Mouse (Mus musculus) hindbrain, embryonic 11.5 days (tissue): ENCODE data around the gene Cox4i2. TPM values are rescaled to one million over a fixed set of nuclear protein-coding genes. Genes with fewer than 3 reads are reported as not detected.

Experiments used
- ATAC-seq: fragments of 200-750 bp; cut with Nextera tagmentation; 2 replicates; pipeline ENCODE4 v1.8.0; 2017; ENCODE audit warnings: mild to moderate bottlenecking, moderate TSS enrichment, moderate library complexity; ENCODE audit not compliant: low FRiP score
- DNase-seq: peaks from one replicate; pipeline ENCODE4 v3.0.0-alpha.2; 2015; ENCODE audit warnings: low spot score
- H3K27ac ChIP-seq: fragments of 300-500 bp; sonication (generic); 2 replicates; pipeline ENCODE4 v1.5.1; 2014; ENCODE audit warnings: mild to moderate bottlenecking, low read depth, low read length
- H3K27me3 ChIP-seq: fragments of 300-500 bp; sonication (generic); 2 replicates; pipeline ENCODE4 v1.6.1; 2014; ENCODE audit warnings: mild to moderate bottlenecking, low read length, moderate library complexity, mixed read lengths; ENCODE audit not compliant: control insufficient read depth, insufficient read depth
- H3K36me3 ChIP-seq: fragments of 300-500 bp; sonication (generic); 2 replicates; pipeline ENCODE4 v1.6.1; 2014; ENCODE audit warnings: mild to moderate bottlenecking, low read length, moderate library complexity, mixed read lengths; ENCODE audit not compliant: control insufficient read depth, insufficient read depth
- H3K4me1 ChIP-seq: fragments of 300-500 bp; sonication (generic); replicated peaks from 2 replicates; pipeline ENCODE4 v1.6.1; 2014; ENCODE audit warnings: low read length, mixed read lengths; ENCODE audit not compliant: control insufficient read depth, insufficient read depth
- H3K4me2 ChIP-seq: fragments of 300-500 bp; sonication (generic); replicated peaks from 2 replicates; pipeline ENCODE4 v1.6.1; 2014; ENCODE audit warnings: mild to moderate bottlenecking, low read depth, low read length
- H3K4me3 ChIP-seq: fragments of 300-500 bp; sonication (generic); 2 replicates; pipeline ENCODE4 v1.5.1; 2014; ENCODE audit warnings: low read depth, low read length
- H3K9ac ChIP-seq: fragments of 300-500 bp; sonication (generic); 2 replicates; pipeline ENCODE4 v1.6.1; 2014; ENCODE audit warnings: low read depth, low read length
- H3K9me3 ChIP-seq: fragments of 300-500 bp; sonication (generic); 2 replicates; pipeline ENCODE4 v1.6.1; 2016; ENCODE audit warnings: low read length; ENCODE audit not compliant: control insufficient read depth
- WGBS: fragments of 180-500 bp; shearing (Covaris S2); extraction: QIAGEN DNeasy Blood & Tissue Kit; methylation state at CpG from one replicate; pipeline ENCODE4 v1.1.7; 2014; 5-methylcytosine and 5-hydroxymethylcytosine counted together
- polyA plus RNA-seq: library from polyadenylated mRNA; unstranded; fragments of >200 nt; fragmentation: Nextera tagmentation; extraction: Ambion mirVana; gene quantifications from 2 replicates; pipeline ENCODE4 v1.2.1, GENCODE M21; 2014

The Cox4i2 gene
- polyA plus RNA-seq, 1 experiment from 2014 or later: 4.4 TPM

GRCm38 (mm10) chr2:152804408-152805110 is 50.6 kb downstream of the Cox4i2 start:
- peak; percentile 51; the same call in 1 of the 2 replicates for ATAC-seq
- Histone ChIP-seq H3K4me2 (no peak overlapping the region), H3K27me3 (no peaks in the 10 kb centered on the region), H3K36me3 (no peaks in the 10 kb centered on the region), H3K4me3 (no peak overlapping the region), H3K9me3 (no peaks in the 10 kb centered on the region), H3K4me1 (peaks cover 3% of the 10 kb centered on the region; the same call in 1 of the 2 replicates), H3K9ac (no peak overlapping the region), H3K27ac (no peak overlapping the region; the same call in 1 of the 2 replicates)
- DNase-seq: peak; percentile 38
- 15% methylated on average over 6 of the region's 6 CpGs for WGBS

- WGBS: 48% methylated on average over 5 of the region's 5 CpGs
- Histone ChIP-seq H3K4me2 (no peak overlapping the region), H3K9ac (no peak overlapping the region), H3K27ac (no peak overlapping the region), H3K4me3 (no peak overlapping the region), H3K27me3 (no peaks in the 10 kb centered on the region), H3K9me3 (no peaks in the 10 kb centered on the region), H3K4me1 (peaks cover 3% of the 10 kb centered on the region; the same call in 1 of the 2 replicates), H3K36me3 (no peaks in the 10 kb centered on the region)
- no peak for ATAC-seq
- DNase-seq: no peak
Measured at GRCm38 (mm10) chr2:152805111-152805490, 51.1 kb downstream of the Cox4i2 start.

DNA sequence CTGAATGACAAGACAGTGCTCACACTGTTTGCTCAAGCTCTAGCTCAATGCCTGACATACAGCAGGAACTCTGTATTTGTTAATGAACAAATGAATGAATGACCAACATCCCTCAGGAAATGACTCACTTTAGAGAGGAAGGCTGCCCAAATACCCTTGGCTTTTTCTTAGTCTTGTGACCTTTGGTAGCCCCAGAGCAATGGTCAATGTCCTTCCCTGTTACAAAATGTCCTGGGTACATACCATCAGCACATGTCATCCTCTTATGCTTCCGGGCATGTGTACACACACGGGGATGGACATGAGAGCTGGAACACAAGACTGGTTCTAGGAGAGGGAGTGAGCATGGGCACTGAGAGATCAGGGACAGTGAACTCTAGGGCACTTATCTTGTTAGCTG is 52.1 kb downstream of the Cox4i2 start:
- no peaks in the 10 kb centered on the region for H3K36me3 ChIP-seq
- H3K27ac ChIP-seq: no peak overlapping the region
- H3K4me3 ChIP-seq: no peak overlapping the region
- H3K9ac ChIP-seq: no peak overlapping the region
- H3K4me1 ChIP-seq: peaks cover 3% of the 10 kb centered on the region; the same call in 1 of the 2 replicates
- ATAC-seq (no peak), DNase-seq (no peak)
- WGBS: 85% methylated on average over 2 of the region's 2 CpGs
- H3K27me3 ChIP-seq: no peaks in the 10 kb centered on the region
- no peaks in the 10 kb centered on the region for H3K9me3 ChIP-seq
- H3K4me2 ChIP-seq: no peak overlapping the region

DNA sequence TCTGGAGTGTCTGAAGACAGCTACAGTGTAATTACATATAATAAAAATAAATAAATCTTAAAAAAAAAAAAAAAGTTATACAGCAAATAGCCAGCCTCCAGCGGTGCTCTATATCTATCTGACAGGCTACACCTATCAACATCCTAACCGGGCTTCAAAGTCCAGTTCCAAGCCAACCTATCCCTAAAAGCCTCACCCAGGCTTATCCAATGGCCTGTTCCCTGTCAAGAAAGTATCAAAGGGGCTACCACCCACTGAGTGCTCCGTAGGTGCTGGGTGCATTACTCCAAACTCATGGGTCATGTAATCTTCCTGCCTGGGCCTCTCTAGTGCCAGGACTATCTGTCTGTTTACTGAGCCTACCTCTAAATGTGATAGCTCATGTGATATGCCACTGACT is 54.2 kb downstream of the Cox4i2 start:
- no peak for ATAC-seq
- Histone ChIP-seq H3K9me3 (no peaks in the 10 kb centered on the region), H3K36me3 (no peaks in the 10 kb centered on the region), H3K4me2 (no peak overlapping the region), H3K4me3 (no peak overlapping the region), H3K27ac (no peak overlapping the region), H3K4me1 (peaks cover 5% of the 10 kb centered on the region; the same call in 1 of the 2 replicates), H3K9ac (no peak overlapping the region), H3K27me3 (no peaks in the 10 kb centered on the region)
- no peak for DNase-seq
- 88% methylated on average over 3 of the region's 3 CpGs for WGBS

- WGBS: 88% methylated on average over 5 of the region's 5 CpGs
- ATAC-seq: no peak
- no peaks in the 10 kb centered on the region for H3K9me3 ChIP-seq
- H3K36me3 ChIP-seq: no peaks in the 10 kb centered on the region
- 0 out of 2 replicates have a peak, but pooled peaks cover 2% of the 10 kb centered on the region for H3K4me1 ChIP-seq
- H3K4me2 ChIP-seq: no peak overlapping the region
- no peak for DNase-seq
- no peak overlapping the region for H3K4me3 ChIP-seq
- H3K27me3 ChIP-seq: no peaks in the 10 kb centered on the region
- H3K9ac ChIP-seq: no peak overlapping the region
- no peak overlapping the region for H3K27ac ChIP-seq
Measured at GRCm38 (mm10) chr2:152810158-152810941, 56.4 kb downstream of the Cox4i2 start.

GRCm38 (mm10) chr2:152811336-152812165 is 57.6 kb downstream of the Cox4i2 start:
- DNase-seq: no peak
- Histone ChIP-seq H3K9ac (no peak overlapping the region), H3K27ac (no peak overlapping the region), H3K4me3 (no peak overlapping the region), H3K9me3 (no peaks in the 10 kb centered on the region), H3K4me2 (no peak overlapping the region), H3K36me3 (no peaks in the 10 kb centered on the region), H3K4me1 (0 out of 2 replicates have a peak, but pooled peaks cover 2% of the 10 kb centered on the region), H3K27me3 (no peaks in the 10 kb centered on the region)
- no peak for ATAC-seq
- WGBS: 49% methylated on average over 3 of the region's 3 CpGs

GRCm38 (mm10) chr2:152813232-152813631 is 59.3 kb downstream of the Cox4i2 start:
- H3K4me3 ChIP-seq: no peak overlapping the region
- 92% methylated on average over 1 of the region's 1 CpGs for WGBS
- no peak overlapping the region for H3K4me2 ChIP-seq
- DNase-seq (no peak), ATAC-seq (no peak)
- H3K9ac ChIP-seq: no peak overlapping the region
- no peaks in the 10 kb centered on the region for H3K9me3 ChIP-seq
- H3K27ac ChIP-seq: no peak overlapping the region
- no peaks in the 10 kb centered on the region for H3K27me3 ChIP-seq
- H3K4me1 ChIP-seq: 0 out of 2 replicates have a peak, but pooled peaks cover 2% of the 10 kb centered on the region
- no peaks in the 10 kb centered on the region for H3K36me3 ChIP-seq

- Histone ChIP-seq H3K27ac (no peak overlapping the region), H3K4me2 (no peak overlapping the region), H3K9ac (no peak overlapping the region), H3K36me3 (peaks cover 4% of the 10 kb centered on the region; the same call in 1 of the 2 replicates), H3K4me1 (peaks cover 2% of the 10 kb centered on the region; the same call in 1 of the 2 replicates), H3K9me3 (no peaks in the 10 kb centered on the region), H3K27me3 (no peaks in the 10 kb centered on the region), H3K4me3 (no peak overlapping the region)
- ATAC-seq: no peak
- DNase-seq: no peak
- WGBS: 88% methylated on average over 6 of the region's 6 CpGs
Measured at GRCm38 (mm10) chr2:152814213-152814874, 60.4 kb downstream of the Cox4i2 start.
